Mouse (Mus musculus) stomach, embryonic 16.5 days (tissue): ENCODE results near the gene Suclg2. TPM values are rescaled to one million over a fixed set of nuclear protein-coding genes. Genes with fewer than 3 reads are reported as not detected.
"Not testable (repeated sequence)": the region's sequence is repeated elsewhere in the genome, so short reads cannot be mapped to it uniquely, and the experiment has no call there.

Source experiments
- ATAC-seq: fragments of 200-750 bp; cut with Nextera tagmentation; 2 replicates; pipeline ENCODE4 v1.8.0; 2017; ENCODE audit warnings: moderate number of reproducible peaks, moderate TSS enrichment; ENCODE audit not compliant: insufficient read depth, low FRiP score
- H3K27ac ChIP-seq: fragments of 300-500 bp; sonication (generic); 2 replicates; pipeline ENCODE4 v1.5.1; 2014; ENCODE audit warnings: low read length
- H3K27me3 ChIP-seq: fragments of 300-500 bp; sonication (generic); 2 replicates; pipeline ENCODE4 v1.6.1; 2014; ENCODE audit warnings: low read length, control low read depth, mixed read lengths; ENCODE audit not compliant: control insufficient read depth, insufficient read depth
- H3K36me3 ChIP-seq: fragments of 300-500 bp; sonication (generic); 2 replicates; pipeline ENCODE4 v1.6.1; 2014; ENCODE audit warnings: low read length; ENCODE audit not compliant: control insufficient read depth, insufficient read depth
- H3K4me1 ChIP-seq: fragments of 300-500 bp; sonication (generic); 2 replicates; pipeline ENCODE4 v1.6.1; 2014; ENCODE audit warnings: low read length, control low read depth, mixed read lengths; ENCODE audit not compliant: control insufficient read depth, insufficient read depth
- H3K4me2 ChIP-seq: fragments of 300-500 bp; sonication (generic); 2 replicates; pipeline ENCODE4 v1.6.1; 2014; ENCODE audit warnings: low read depth, low read length, mixed read lengths
- H3K4me3 ChIP-seq: fragments of 300-500 bp; sonication (generic); replicated peaks from 2 replicates; pipeline ENCODE4 v1.5.1; 2014; ENCODE audit warnings: mild to moderate bottlenecking, low read length
- H3K9ac ChIP-seq: fragments of 300-500 bp; sonication (generic); 2 replicates; pipeline ENCODE4 v1.6.1; 2014; ENCODE audit warnings: low read length
- H3K9me3 ChIP-seq: fragments of 300-500 bp; sonication (generic); replicated peaks from 2 replicates; pipeline ENCODE4 v1.6.1; 2016; ENCODE audit warnings: low read length, control low read depth; ENCODE audit not compliant: control insufficient read depth
- WGBS: fragments of 180-500 bp; shearing (Covaris S2); extraction: QIAGEN DNeasy Blood & Tissue Kit; methylation state at CpG from one replicate; pipeline ENCODE4 v1.1.7; 2014; 5-methylcytosine and 5-hydroxymethylcytosine counted together
- polyA plus RNA-seq: library from polyadenylated mRNA; unstranded; fragments of >200 nt; fragmentation: Nextera tagmentation; extraction: Ambion mirVana; gene quantifications from 2 replicates; pipeline ENCODE4 v1.2.1, GENCODE M21; 2015

Gene Suclg2
- polyA plus RNA-seq, 1 experiment from 2014 or later = 97.1 TPM

DNA sequence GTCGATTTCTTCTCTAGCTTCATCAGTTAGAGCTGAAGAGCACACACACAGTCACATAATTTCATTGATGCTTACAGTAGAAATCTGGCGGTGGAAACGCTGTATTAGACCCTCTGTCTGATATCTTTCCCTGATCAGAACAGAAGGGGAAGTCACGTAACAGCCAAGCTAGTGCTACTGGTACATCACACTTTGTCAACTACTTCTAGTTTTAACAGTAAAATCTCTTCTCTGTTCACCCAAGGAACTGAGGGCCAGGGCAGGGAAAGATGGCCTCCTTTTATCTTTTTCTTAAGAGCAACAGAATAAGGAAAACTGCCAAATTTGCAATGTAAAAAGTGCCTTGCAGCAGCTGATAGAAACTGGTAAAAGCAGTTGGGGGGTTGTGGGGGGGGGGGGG lies 97.8 kb downstream of the Suclg2 start:
- Histone ChIP-seq H3K27me3 (no peaks in the 10 kb centered on the region), H3K9me3 (no peaks in the 10 kb centered on the region), H3K4me3 (no peak overlapping the region), H3K4me1 (peaks cover 8% of the 10 kb centered on the region), H3K9ac (no peak overlapping the region), H3K36me3 (no peaks in the 10 kb centered on the region), H3K4me2 (no peak overlapping the region), H3K27ac (no peak overlapping the region)
- 84% methylated on average over 4 of the region's 4 CpGs for WGBS
- no peak for ATAC-seq

DNA sequence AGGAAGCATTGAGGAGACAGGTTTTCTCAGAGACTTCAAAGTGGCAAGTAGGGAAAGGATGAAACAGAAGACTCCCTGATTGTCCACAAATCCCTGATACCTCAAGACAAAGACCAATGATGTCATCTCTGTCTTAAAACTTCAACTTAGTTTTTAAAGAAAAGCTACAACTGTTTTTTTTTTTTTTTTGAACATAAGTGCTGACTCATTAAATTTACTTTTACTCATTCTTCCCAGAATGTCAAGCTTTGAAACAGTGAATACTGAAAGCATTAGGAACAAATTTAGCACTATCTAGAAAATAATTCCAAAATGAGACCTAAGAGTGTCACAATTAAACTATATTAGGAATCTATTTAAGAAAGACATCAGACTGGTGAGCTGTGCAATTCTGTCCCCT lies 98.8 kb downstream of the Suclg2 start:
- H3K36me3 ChIP-seq = no peaks in the 10 kb centered on the region
- no peak for ATAC-seq
- no peaks in the 10 kb centered on the region for H3K9me3 ChIP-seq
- no peaks in the 10 kb centered on the region for H3K27me3 ChIP-seq
- no peak overlapping the region for H3K4me2 ChIP-seq
- no peak overlapping the region for H3K4me3 ChIP-seq
- no peak overlapping the region for H3K9ac ChIP-seq
- H3K4me1 ChIP-seq = peaks cover 8% of the 10 kb centered on the region
- no peak overlapping the region for H3K27ac ChIP-seq

DNA sequence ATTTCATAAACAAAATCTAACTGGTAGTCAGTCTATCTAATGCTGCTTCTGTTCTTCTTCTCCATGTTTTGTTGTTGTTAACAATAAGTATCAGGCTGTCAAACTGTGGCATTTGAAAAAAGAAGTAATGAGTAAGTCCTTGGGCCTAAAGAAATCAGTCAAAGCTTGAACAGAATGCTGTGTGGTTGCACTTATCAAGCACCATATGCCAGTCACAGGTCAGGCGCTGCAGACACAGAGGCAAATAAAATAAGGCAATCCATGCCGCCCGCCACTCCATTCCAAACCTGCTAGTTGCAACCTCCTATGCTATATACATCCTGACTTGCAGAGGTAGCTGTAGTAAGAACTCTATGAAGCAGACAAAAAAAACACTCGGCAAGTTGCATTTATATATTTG lies 100.2 kb downstream of the Suclg2 start:
- Histone ChIP-seq H3K27ac (no peak overlapping the region), H3K4me2 (no peak overlapping the region), H3K36me3 (no peaks in the 10 kb centered on the region), H3K9ac (no peak overlapping the region), H3K27me3 (no peaks in the 10 kb centered on the region), H3K4me3 (no peak overlapping the region), H3K9me3 (no peaks in the 10 kb centered on the region), H3K4me1 (peaks cover 8% of the 10 kb centered on the region)
- no peak for ATAC-seq
- 76% methylated on average over 4 of the region's 4 CpGs for WGBS

DNA sequence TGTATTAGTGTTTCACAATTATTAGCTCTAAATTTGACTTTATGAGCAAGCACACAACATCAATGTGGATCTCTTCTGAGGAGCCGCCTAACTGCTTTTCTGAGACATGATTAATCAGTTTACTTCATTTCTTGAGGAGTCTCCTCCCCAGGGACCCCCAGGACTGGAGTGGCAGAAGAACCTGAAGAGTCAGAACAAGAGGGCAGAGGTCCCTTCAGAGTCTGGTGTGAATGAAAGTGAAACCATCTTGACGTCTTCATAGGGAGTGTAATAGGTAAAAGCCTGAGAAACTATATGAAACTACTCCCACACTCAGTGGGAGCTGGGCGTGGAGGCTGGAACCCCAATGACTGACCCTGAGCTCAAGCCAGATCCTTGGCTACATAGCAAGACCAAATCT lies 105.4 kb downstream of the Suclg2 start:
- no peak for ATAC-seq
- Histone ChIP-seq H3K4me1 (no peaks in the 10 kb centered on the region), H3K27ac (no peak overlapping the region), H3K27me3 (no peaks in the 10 kb centered on the region), H3K36me3 (no peaks in the 10 kb centered on the region), H3K9me3 (no peaks in the 10 kb centered on the region), H3K9ac (no peak overlapping the region), H3K4me2 (no peak overlapping the region), H3K4me3 (no peak overlapping the region)
- 62% methylated on average over 3 of the region's 3 CpGs for WGBS

DNA sequence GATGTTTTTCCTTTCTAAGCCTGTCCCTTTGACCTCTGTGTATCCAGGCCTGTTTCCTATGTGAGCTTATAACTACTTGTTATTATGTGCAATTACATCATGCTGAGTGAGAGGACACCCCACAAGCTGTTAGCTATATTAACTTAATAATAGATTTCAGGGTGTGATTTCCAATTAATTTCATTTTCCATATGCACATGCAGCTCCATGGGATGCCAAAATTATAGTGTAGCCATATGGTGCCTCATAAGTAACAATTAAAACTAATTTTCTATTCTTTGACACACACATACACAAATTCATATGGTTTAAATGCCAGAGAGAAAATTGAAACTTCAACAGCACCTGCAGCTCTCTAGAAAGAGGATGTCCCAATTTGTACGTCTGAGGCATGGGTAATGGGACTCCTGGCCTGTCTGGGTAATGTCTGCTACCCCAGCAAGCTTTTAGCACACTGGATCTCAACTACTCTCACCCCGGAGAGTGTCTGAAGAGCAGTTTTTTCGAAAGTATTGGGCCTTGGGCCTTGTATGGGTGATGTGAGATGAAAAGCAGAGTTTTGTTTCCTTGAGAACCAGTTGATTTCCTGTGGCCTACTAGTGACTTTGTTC lies 106.1 kb downstream of the Suclg2 start:
- no peaks in the 10 kb centered on the region for H3K27me3 ChIP-seq
- H3K9ac ChIP-seq = no peak overlapping the region
- H3K36me3 ChIP-seq = no peaks in the 10 kb centered on the region
- H3K4me1 ChIP-seq = no peaks in the 10 kb centered on the region
- no peaks in the 10 kb centered on the region for H3K9me3 ChIP-seq
- no peak for ATAC-seq
- H3K4me2 ChIP-seq = no peak overlapping the region
- no peak overlapping the region for H3K4me3 ChIP-seq
- H3K27ac ChIP-seq = no peak overlapping the region
- 70% methylated on average over 3 of the region's 3 CpGs for WGBS

DNA sequence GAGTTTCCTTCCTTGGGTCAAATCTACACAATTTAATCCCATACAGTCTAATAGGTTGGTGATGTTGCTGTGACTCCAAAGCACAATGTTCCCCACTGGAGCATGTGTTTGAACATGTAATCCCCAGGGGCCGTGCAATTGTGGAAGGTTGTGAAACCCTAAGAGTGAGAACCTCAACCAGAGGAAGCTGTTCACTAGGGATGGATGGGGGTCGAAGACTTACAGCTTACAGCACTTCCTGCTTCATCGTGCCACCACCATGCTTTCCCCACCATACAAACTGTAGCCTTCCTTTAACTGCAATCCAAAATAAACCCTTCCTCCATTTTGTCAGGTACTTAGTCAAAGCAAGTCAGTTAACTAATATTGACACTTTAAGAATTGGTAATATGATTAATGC lies 107.5 kb downstream of the Suclg2 start:
- Histone ChIP-seq H3K9ac (no peak overlapping the region), H3K27ac (no peak overlapping the region), H3K4me2 (no peak overlapping the region), H3K4me1 (no peaks in the 10 kb centered on the region), H3K36me3 (no peaks in the 10 kb centered on the region), H3K4me3 (no peak overlapping the region), H3K9me3 (no peaks in the 10 kb centered on the region), H3K27me3 (no peaks in the 10 kb centered on the region)
- 76% methylated on average over 3 of the region's 3 CpGs for WGBS
- no peak for ATAC-seq

DNA sequence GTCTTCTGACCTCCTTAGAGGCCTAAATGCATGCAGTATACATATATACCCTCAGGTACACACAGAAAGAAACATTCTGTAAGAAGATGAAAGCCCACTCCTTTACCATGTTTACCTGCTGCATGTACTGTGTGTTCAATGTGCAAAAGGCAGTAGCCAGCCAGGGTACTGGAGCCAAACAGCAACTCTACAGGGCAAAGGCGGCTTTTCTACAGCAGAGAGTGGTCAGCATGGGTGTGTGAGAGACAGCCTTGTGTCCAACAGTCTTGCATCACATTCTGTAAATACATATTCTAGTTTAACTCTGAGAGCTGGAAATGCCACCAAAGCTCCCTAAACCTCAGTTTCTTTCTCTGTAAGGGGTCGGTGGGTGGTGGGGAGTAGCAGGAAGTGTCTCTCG lies 110.5 kb downstream of the Suclg2 start:
- Histone ChIP-seq H3K4me1 (no peaks in the 10 kb centered on the region), H3K9ac (no peak overlapping the region), H3K27ac (no peak overlapping the region), H3K4me2 (no peak overlapping the region), H3K9me3 (no peaks in the 10 kb centered on the region), H3K27me3 (no peaks in the 10 kb centered on the region), H3K4me3 (no peak overlapping the region), H3K36me3 (no peaks in the 10 kb centered on the region)
- no peak for ATAC-seq
- WGBS = 92% methylated on average over 3 of the region's 3 CpGs

DNA sequence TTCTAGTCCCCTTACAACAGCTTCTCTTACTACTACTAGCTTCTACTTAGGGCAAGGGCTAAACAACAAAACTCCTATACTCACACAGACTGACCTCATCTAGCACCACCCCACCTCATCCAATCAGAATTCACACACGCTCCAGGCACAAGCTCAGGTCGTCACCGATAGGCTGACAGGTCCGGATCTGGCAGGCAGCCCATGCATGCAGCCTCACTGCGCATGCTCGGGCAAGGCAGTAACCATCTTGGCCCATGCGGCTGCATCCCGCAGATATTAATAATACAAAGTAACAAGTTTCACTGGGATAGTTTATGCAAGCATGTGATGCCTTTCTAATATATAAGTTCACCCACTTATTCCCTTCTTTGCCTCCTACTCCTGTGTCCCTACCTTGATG lies 117.9 kb downstream of the Suclg2 start:
- ATAC-seq, H3K27ac ChIP-seq, H3K27me3 ChIP-seq, H3K36me3 ChIP-seq, H3K9me3 ChIP-seq, H3K4me2 ChIP-seq, H3K4me3 ChIP-seq, H3K9ac ChIP-seq, H3K4me1 ChIP-seq: not testable (repeated sequence)
- WGBS = 92% methylated on average over 8 of the region's 8 CpGs

DNA sequence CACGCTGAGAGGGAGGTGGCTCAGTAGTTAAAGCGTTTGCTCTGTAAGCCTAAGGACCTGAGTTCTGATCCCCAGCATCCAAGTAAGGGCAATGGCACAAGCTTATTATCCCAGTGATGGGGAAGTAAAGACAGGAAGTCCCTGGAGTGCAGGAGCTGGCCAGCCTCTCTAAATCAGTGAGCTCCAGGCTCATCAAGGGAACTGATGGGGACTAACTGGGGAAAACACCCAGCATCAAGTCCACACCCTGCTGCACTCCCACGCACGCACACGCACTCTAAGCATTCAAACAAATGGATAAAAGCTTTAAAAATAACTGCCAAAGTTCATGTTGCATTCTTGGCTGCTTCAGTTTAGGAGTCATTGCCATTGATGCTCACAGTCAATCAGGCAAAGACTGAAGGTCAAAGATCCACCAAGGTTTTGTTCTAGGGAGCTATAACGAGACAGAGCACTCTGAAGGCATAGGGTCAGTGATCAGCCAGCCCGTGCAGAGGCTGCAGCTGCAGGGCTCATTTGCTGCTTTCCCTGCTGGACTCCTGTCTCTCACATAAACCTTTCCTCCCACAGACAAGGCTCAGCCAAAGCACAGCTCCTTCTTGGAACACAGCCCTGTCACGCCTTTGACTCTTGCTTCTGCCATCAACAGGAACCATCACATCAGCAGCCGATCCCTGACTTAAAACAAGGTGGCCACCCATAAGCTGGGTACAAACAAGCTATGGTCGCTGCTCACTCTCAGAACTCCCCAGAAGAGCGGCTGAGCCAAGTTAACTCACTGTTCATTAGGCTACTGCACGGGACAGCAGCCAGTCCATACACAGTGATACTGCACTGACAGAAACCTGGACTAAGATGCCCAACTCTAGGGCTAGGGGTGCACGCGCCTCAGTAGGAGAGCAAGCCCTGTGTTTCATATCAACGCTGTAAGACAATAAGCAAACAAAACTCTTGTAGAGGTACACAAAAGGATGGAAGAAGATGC lies 121.5 kb downstream of the Suclg2 start:
- Histone ChIP-seq H3K4me3 (no peak overlapping the region), H3K27ac (no peak overlapping the region)
- ATAC-seq = peak; percentile 56; the same call in 1 of the 2 replicates

More for the DNA sequence above, 121.5 kb downstream of the Suclg2 start:
- WGBS = 65% methylated on average over 15 of the region's 15 CpGs
- no peaks in the 10 kb centered on the region; the same call in 1 of the 2 replicates for H3K36me3 ChIP-seq
- H3K9me3 ChIP-seq = no peaks in the 10 kb centered on the region
- no peak overlapping the region for H3K9ac ChIP-seq
- no peaks in the 10 kb centered on the region for H3K4me1 ChIP-seq
- H3K27me3 ChIP-seq = no peaks in the 10 kb centered on the region
- H3K4me2 ChIP-seq = no peak overlapping the region
